Comparison of ENCODE assay signal across 13 mouse cellular contexts in genomic region chr3:40686836-40687235, GRCm38 (mm10). TPM values are rescaled to one million over a fixed set of nuclear protein-coding genes. Genes with fewer than 3 reads are reported as not detected.
DNase-seq lines count a peak whose midpoint lies in the region; ATAC-seq lines count a peak whose summit lies in the region.
"Had no signal": no experiment of that assay in that cellular context is flagged by ENCODE, and none has a peak within 500 bp of the region (broad histone marks: within the 10 kb centered on the region; RNA-seq: fewer than 3 reads in every experiment).

No protein-coding gene starts in this region.

- H3K27me3 ChIP-seq in limb, embryonic 13.5 days = no peaks in the 10 kb centered on the region
- no peaks in the 10 kb centered on the region for H3K27me3 ChIP-seq in limb, embryonic 10.5 days (ENCODE audit: low read depth, poor library complexity, severe bottlenecking)
- no peaks in the 10 kb centered on the region for H3K27me3 ChIP-seq in hindbrain, embryonic 10.5 days (ENCODE audit: insufficient read depth, poor library complexity, severe bottlenecking)
- no peaks in the 10 kb centered on the region for H3K27me3 ChIP-seq in midbrain, embryonic 16.5 days (ENCODE audit: control insufficient read depth, insufficient read depth, low read depth, low read length)
- H3K27me3 ChIP-seq: intestine, embryonic 15.5 days; stomach, embryonic 15.5 days had no signal

- intact Hi-C loops in gastrocnemius, postnatal 36 days (cut with DNase I) = no loop called here

- H3K4me3 ChIP-seq in limb, embryonic 13.5 days = no peak overlapping the region
- H3K4me3 ChIP-seq in limb, embryonic 10.5 days = no peak overlapping the region
- peak overlapping the region; percentile 6; the same call in 1 of the 2 replicates for H3K4me3 ChIP-seq in hindbrain, embryonic 10.5 days
- H3K4me3 ChIP-seq in midbrain, embryonic 16.5 days (ENCODE audit: low read depth, low read length) = no peak overlapping the region
- H3K4me3 ChIP-seq: intestine, embryonic 15.5 days; stomach, embryonic 15.5 days had no signal

- DNase-seq in limb, embryonic 10.5 days (ENCODE audit: low spot score) = no peak
- DNase-seq in embryo, embryonic 11.5 days (ENCODE audit: low read depth, low spot score) = peak; percentile 22
- peak; percentile 23 for DNase-seq in hindbrain, embryonic 10.5 days (ENCODE audit: low spot score)
- no peak for DNase-seq in layer of hippocampus, postnatal 10 days (ENCODE audit: low spot score in 2 of 2)
- no peak for DNase-seq in gastrocnemius, postnatal 36 days
- no peak for DNase-seq in ovary, postnatal 10 days (ENCODE audit: low spot score)
- DNase-seq: cerebellum, postnatal 25 days; right cerebral cortex, postnatal 14 days had no signal

- peaks cover 9% of the 10 kb centered on the region for H3K36me3 ChIP-seq in limb, embryonic 13.5 days
- peaks cover 6% of the 10 kb centered on the region; the same call in 1 of the 2 replicates for H3K36me3 ChIP-seq in limb, embryonic 10.5 days
- H3K36me3 ChIP-seq in hindbrain, embryonic 10.5 days = peaks cover 11% of the 10 kb centered on the region
- peaks cover 2% of the 10 kb centered on the region; the same call in 1 of the 2 replicates for H3K36me3 ChIP-seq in midbrain, embryonic 16.5 days (ENCODE audit: control insufficient read depth, insufficient read depth, low read length)
- H3K36me3 ChIP-seq: intestine, embryonic 15.5 days; stomach, embryonic 15.5 days had no signal

- no peak overlapping the region for H3K4me2 ChIP-seq in limb, embryonic 13.5 days (replicated peaks)
- no peak overlapping the region for H3K4me2 ChIP-seq in midbrain, embryonic 16.5 days (ENCODE audit: low read length)
- H3K4me2 ChIP-seq: intestine, embryonic 15.5 days; stomach, embryonic 15.5 days had no signal

- H3K9me3 ChIP-seq in limb, embryonic 13.5 days = no peaks in the 10 kb centered on the region
- no peaks in the 10 kb centered on the region for H3K9me3 ChIP-seq in limb, embryonic 10.5 days (replicated peaks)
- H3K9me3 ChIP-seq in hindbrain, embryonic 10.5 days = no peaks in the 10 kb centered on the region
- no peaks in the 10 kb centered on the region for H3K9me3 ChIP-seq in midbrain, embryonic 16.5 days (replicated peaks; ENCODE audit: control insufficient read depth, low read length, poor library complexity, severe bottlenecking)
- H3K9me3 ChIP-seq: intestine, embryonic 15.5 days; stomach, embryonic 15.5 days had no signal

- H3K9ac ChIP-seq in limb, embryonic 13.5 days = no peak overlapping the region; the same call in 1 of the 2 replicates
- H3K9ac ChIP-seq in midbrain, embryonic 16.5 days (ENCODE audit: low read depth, low read length) = no peak overlapping the region
- H3K9ac ChIP-seq: intestine, embryonic 15.5 days; stomach, embryonic 15.5 days had no signal

- WGBS in limb, embryonic 13.5 days = 50% methylated on average over 9 of the region's 9 CpGs
- 61% methylated on average over 9 of the region's 9 CpGs for WGBS in limb, embryonic 10.5 days
- 10% methylated on average over 9 of the region's 9 CpGs for WGBS in hindbrain, embryonic 10.5 days
- 9% methylated on average over 9 of the region's 9 CpGs for WGBS in midbrain, embryonic 16.5 days

- no peak for ATAC-seq in limb, embryonic 13.5 days (ENCODE audit: low FRiP score, low read depth)
- peak; percentile 76 for ATAC-seq in midbrain, embryonic 16.5 days
- ATAC-seq: intestine, embryonic 15.5 days had no signal

- H3K4me1 ChIP-seq in limb, embryonic 13.5 days = peaks cover 15% of the 10 kb centered on the region
- H3K4me1 ChIP-seq in limb, embryonic 10.5 days = peaks cover 17% of the 10 kb centered on the region
- peaks cover 52% of the 10 kb centered on the region for H3K4me1 ChIP-seq in hindbrain, embryonic 10.5 days (replicated peaks)
- peaks cover 12% of the 10 kb centered on the region for H3K4me1 ChIP-seq in midbrain, embryonic 16.5 days (ENCODE audit: control insufficient read depth, insufficient read depth, low read length)
- H3K4me1 ChIP-seq: intestine, embryonic 15.5 days had no signal

- 0 out of 2 replicates have a peak overlapping the region, but pooled peaks have one; percentile 10 for H3K27ac ChIP-seq in limb, embryonic 13.5 days
- no peak overlapping the region for H3K27ac ChIP-seq in limb, embryonic 10.5 days
- H3K27ac ChIP-seq in hindbrain, embryonic 10.5 days = peak overlapping the region; percentile 80
- H3K27ac ChIP-seq in midbrain, embryonic 16.5 days (ENCODE audit: low read length) = no peak overlapping the region
- H3K27ac ChIP-seq: intestine, embryonic 15.5 days; stomach, embryonic 15.5 days had no signal

RNA-seq across cellular contexts. Expression of gene Slc25a31, which starts 21.8 kb away (rescaled TPM):
- polyA plus RNA-seq in limb, embryonic 13.5 days (2015; fragmentation: Nextera tagmentation; extraction: Ambion mirVana) = 0.17 and 0.25 TPM in 2 replicates
- polyA plus RNA-seq in limb, embryonic 10.5 days (2016; fragmentation: Nextera tagmentation; extraction: Ambion mirVana) = 0.26 and 0.34 TPM in 2 replicates
- polyA plus RNA-seq in hindbrain, embryonic 10.5 days (2016; fragmentation: Nextera tagmentation; extraction: Ambion mirVana) = 0.09 and 0.12 TPM in 2 replicates
- polyA plus RNA-seq in midbrain, embryonic 16.5 days (2015; fragmentation: Nextera tagmentation; extraction: Ambion mirVana) = 0.28 and 0.29 TPM in 2 replicates
- total RNA-seq in layer of hippocampus, postnatal 10 days (2021) = under 1 TPM in 1 of 2 experiments, not detected in 1; 0.36 TPM
- not detected for total RNA-seq in gastrocnemius, postnatal 36 days (2021)
- total RNA-seq: layer of hippocampus, adult 18-20 months had no signal

RNA-seq across cellular contexts. Expression of gene Hspa4l, which starts 57.5 kb away (rescaled TPM):
- polyA plus RNA-seq in limb, embryonic 13.5 days (2015; fragmentation: Nextera tagmentation; extraction: Ambion mirVana) = 3.6 and 4.6 TPM in 2 replicates
- polyA plus RNA-seq in limb, embryonic 10.5 days (2016; fragmentation: Nextera tagmentation; extraction: Ambion mirVana) = 2.3 TPM in 2 replicates
- polyA plus RNA-seq in hindbrain, embryonic 10.5 days (2016; fragmentation: Nextera tagmentation; extraction: Ambion mirVana) = 42.2 and 49.0 TPM in 2 replicates
- 51.8 and 55.0 TPM in 2 replicates for polyA plus RNA-seq in midbrain, embryonic 16.5 days (2015; fragmentation: Nextera tagmentation; extraction: Ambion mirVana)
- 100 to 1,000 TPM; 107 to 108 TPM for total RNA-seq in layer of hippocampus, postnatal 10 days (2021)
- 1 to 10 TPM; 5.6 to 6.2 TPM for total RNA-seq in gastrocnemius, postnatal 36 days (2021)

Comparison
In these comparisons a context has a peak if more than half of its experiments do, and no peak if none do; other contexts are left out.
1. H3K27ac ChIP-seq: peak in limb, embryonic 13.5 days (single experiment) and hindbrain, embryonic 10.5 days (single experiment); none in limb, embryonic 10.5 days (single experiment) and midbrain, embryonic 16.5 days (single experiment).
2. DNase-seq: peak in embryo, embryonic 11.5 days (single experiment) and hindbrain, embryonic 10.5 days (single experiment); none in limb, embryonic 10.5 days (single experiment), layer of hippocampus, postnatal 10 days (0 of 2), gastrocnemius, postnatal 36 days (0 of 2) and ovary, postnatal 10 days (single experiment).